Mouse (Mus musculus): ENCODE measurements at regions not wholly inside any gene's neighbourhood (a gene's known extent, or its start where the extent isn't known, plus 50 kb on each side); places are given as distances from the start of the nearest gene placed in this dataset.

GRCm38 (mm10) chr15:10833866-10834571, 118.1 kb upstream of the C1qtnf3 start:
- WGBS, result 19% methylated on average over 7 of the region's 7 CpGs
- Histone ChIP-seq H3K27ac (ENCODE audit: insufficient read depth, low read depth, low read length) (peak overlapping the region; percentile 99), H3K4me3 (ENCODE audit: low read depth, low read length) (peak overlapping the region; percentile 13; the same call in 1 of the 2 replicates), H3K27me3 (ENCODE audit: control insufficient read depth, insufficient read depth, low read length) (no peaks in the 10 kb centered on the region), H3K4me1 (ENCODE audit: control insufficient read depth, insufficient read depth, insufficient read length, low read length) (peaks cover 16% of the 10 kb centered on the region; the same call in 1 of the 2 replicates), H3K36me3 (ENCODE audit: control insufficient read depth, insufficient read depth, low read length) (no peaks in the 10 kb centered on the region)
- TF ChIP-seq POLR2A (IDR thresholded peaks at IDR 0.05; ENCODE audit: low read depth, low read length), result no peak
- no peak for TF ChIP-seq CTCF (IDR thresholded peaks at IDR 0.05; ENCODE audit: extremely low read depth, insufficient read length, insufficient replicate concordance, low read depth, low read length)

GRCm38 (mm10) chr15:10838584-10839288, 113.4 kb upstream of the C1qtnf3 start:
- no peak overlapping the region for H3K27ac ChIP-seq (ENCODE audit: insufficient read depth, low read depth, low read length)
- no peaks in the 10 kb centered on the region for H3K36me3 ChIP-seq (ENCODE audit: control insufficient read depth, insufficient read depth, low read length)
- H3K4me3 ChIP-seq (ENCODE audit: low read depth, low read length), result no peak overlapping the region
- WGBS, result 88% methylated on average over 1 of the region's 1 CpGs
- peaks cover 6% of the 10 kb centered on the region; the same call in 1 of the 2 replicates for H3K4me1 ChIP-seq (ENCODE audit: control insufficient read depth, insufficient read depth, insufficient read length, low read length)
- no peaks in the 10 kb centered on the region for H3K27me3 ChIP-seq (ENCODE audit: control insufficient read depth, insufficient read depth, low read length)
- no peak for TF ChIP-seq POLR2A (IDR thresholded peaks at IDR 0.05; ENCODE audit: low read depth, low read length)

GRCm38 (mm10) chr15:10840621-10841034, 111.5 kb upstream of the C1qtnf3 start:
- WGBS, result 79% methylated on average over 4 of the region's 4 CpGs
- H3K4me3 ChIP-seq (ENCODE audit: low read depth, low read length), result no peak overlapping the region

GRCm38 (mm10) chr15:10843060-10843695, 109.0 kb upstream of the C1qtnf3 start:
- no peak overlapping the region for H3K27ac ChIP-seq (ENCODE audit: insufficient read depth, low read depth, low read length)
- TF ChIP-seq POLR2A (IDR thresholded peaks at IDR 0.05; ENCODE audit: low read depth, low read length), result no peak
- no peak for TF ChIP-seq CTCF (IDR thresholded peaks at IDR 0.05; ENCODE audit: extremely low read depth, insufficient read length, insufficient replicate concordance, low read depth, low read length)
- 19% methylated on average over 3 of the region's 3 CpGs for WGBS

More at GRCm38 (mm10) chr15:10840621-10841034, 111.5 kb upstream of the C1qtnf3 start:
- Histone ChIP-seq H3K36me3 (ENCODE audit: control insufficient read depth, insufficient read depth, low read length) (no peaks in the 10 kb centered on the region), H3K27ac (ENCODE audit: insufficient read depth, low read depth, low read length) (no peak overlapping the region), H3K4me1 (ENCODE audit: control insufficient read depth, insufficient read depth, insufficient read length, low read length) (peaks cover 2% of the 10 kb centered on the region; the same call in 1 of the 2 replicates), H3K27me3 (ENCODE audit: control insufficient read depth, insufficient read depth, low read length) (no peaks in the 10 kb centered on the region)
- no peak for TF ChIP-seq CTCF (IDR thresholded peaks at IDR 0.05; ENCODE audit: extremely low read depth, insufficient read length, insufficient replicate concordance, low read depth, low read length)
- no peak for TF ChIP-seq POLR2A (IDR thresholded peaks at IDR 0.05; ENCODE audit: low read depth, low read length)

GRCm38 (mm10) chr15:10846722-10847121, 105.4 kb upstream of the C1qtnf3 start:
- Histone ChIP-seq H3K4me3 (ENCODE audit: low read depth, low read length) (no peak overlapping the region), H3K36me3 (ENCODE audit: control insufficient read depth, insufficient read depth, low read length) (no peaks in the 10 kb centered on the region), H3K4me1 (ENCODE audit: control insufficient read depth, insufficient read depth, insufficient read length, low read length) (no peaks in the 10 kb centered on the region), H3K27ac (ENCODE audit: insufficient read depth, low read depth, low read length) (no peak overlapping the region), H3K27me3 (ENCODE audit: control insufficient read depth, insufficient read depth, low read length) (no peaks in the 10 kb centered on the region)
- 90% methylated on average over 4 of the region's 4 CpGs for WGBS
- TF ChIP-seq POLR2A (IDR thresholded peaks at IDR 0.05; ENCODE audit: low read depth, low read length) (no peak), CTCF (IDR thresholded peaks at IDR 0.05; ENCODE audit: extremely low read depth, insufficient read length, insufficient replicate concordance, low read depth, low read length) (no peak)

More at GRCm38 (mm10) chr15:10843060-10843695, 109.0 kb upstream of the C1qtnf3 start:
- Histone ChIP-seq H3K4me1 (ENCODE audit: control insufficient read depth, insufficient read depth, insufficient read length, low read length) (no peaks in the 10 kb centered on the region), H3K36me3 (ENCODE audit: control insufficient read depth, insufficient read depth, low read length) (no peaks in the 10 kb centered on the region), H3K4me3 (ENCODE audit: low read depth, low read length) (no peak overlapping the region), H3K27me3 (ENCODE audit: control insufficient read depth, insufficient read depth, low read length) (no peaks in the 10 kb centered on the region)

- 71% methylated on average over 7 of the region's 7 CpGs for WGBS
- Histone ChIP-seq H3K4me3 (ENCODE audit: low read depth, low read length) (no peak overlapping the region), H3K36me3 (ENCODE audit: control insufficient read depth, insufficient read depth, low read length) (no peaks in the 10 kb centered on the region), H3K4me1 (ENCODE audit: control insufficient read depth, insufficient read depth, insufficient read length, low read length) (no peaks in the 10 kb centered on the region), H3K27me3 (ENCODE audit: control insufficient read depth, insufficient read depth, low read length) (no peaks in the 10 kb centered on the region), H3K27ac (ENCODE audit: insufficient read depth, low read depth, low read length) (no peak overlapping the region)
- no peak for TF ChIP-seq POLR2A (IDR thresholded peaks at IDR 0.05; ENCODE audit: low read depth, low read length)
- no peak for TF ChIP-seq CTCF (IDR thresholded peaks at IDR 0.05; ENCODE audit: extremely low read depth, insufficient read length, insufficient replicate concordance, low read depth, low read length)
Measured at GRCm38 (mm10) chr15:10864004-10864775, 87.9 kb upstream of the C1qtnf3 start.

All from small intestine, adult 2 months (tissue).